Mouse (Mus musculus): ENCODE measurements around the gene 9230102O04Rik. TPM values are rescaled to one million over a fixed set of nuclear protein-coding genes. Genes with fewer than 3 reads are reported as not detected.

The 9230102O04Rik gene
- total RNA-seq (2014; fragmentation: Nextera tagmentation) (not detected in 2 replicates), total RNA-seq (2017) (not detected in 2 replicates)

DNA sequence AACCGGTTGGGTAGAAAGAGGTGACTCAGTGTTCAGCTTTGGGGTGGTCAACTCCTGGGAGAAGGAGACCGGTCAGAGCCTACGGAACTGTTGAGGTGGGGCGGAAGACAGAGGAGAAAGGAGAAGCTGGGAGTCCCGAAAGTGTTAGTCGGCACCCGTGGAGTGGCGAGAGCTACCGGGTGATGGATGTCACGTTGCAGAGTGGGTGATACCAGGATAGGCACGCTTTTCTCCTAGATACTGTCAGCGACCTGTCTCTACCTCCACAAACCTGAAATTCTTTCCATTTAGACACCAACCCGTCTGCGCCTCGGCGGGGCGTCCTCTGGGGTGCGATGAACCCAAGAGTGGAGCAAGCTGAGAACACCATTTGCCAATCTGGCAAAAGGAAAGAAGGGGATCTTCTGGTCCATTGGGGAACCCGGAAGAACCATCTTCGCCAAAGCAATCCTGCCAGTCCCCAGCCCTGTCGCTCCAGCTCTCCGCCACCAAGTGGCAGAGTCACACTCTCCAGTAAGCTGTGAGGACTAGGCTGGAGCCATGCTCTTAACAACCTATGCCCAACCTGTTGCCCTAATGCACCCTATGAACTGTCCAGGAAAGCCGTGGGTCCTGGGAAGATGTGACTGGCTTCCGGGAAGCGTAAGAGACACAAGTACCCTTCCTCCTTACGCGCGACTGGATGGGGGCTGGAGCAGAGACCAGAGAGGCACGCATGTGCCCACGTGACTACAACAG lies at the start of gene 9230102O04Rik:
Gene 9230102O04Rik, minus strand, starts transcription at position 628 of the 738 bp plus-strand sequence.
- peak; percentile 55 for ATAC-seq (replicated peaks; ENCODE audit: poor library complexity, severe bottlenecking)

- no peak for ATAC-seq (replicated peaks; ENCODE audit: poor library complexity, severe bottlenecking)
Observed at GRCm38 (mm10) chr2:9935965-9936364, 46.6 kb upstream of the 9230102O04Rik start.

DNA sequence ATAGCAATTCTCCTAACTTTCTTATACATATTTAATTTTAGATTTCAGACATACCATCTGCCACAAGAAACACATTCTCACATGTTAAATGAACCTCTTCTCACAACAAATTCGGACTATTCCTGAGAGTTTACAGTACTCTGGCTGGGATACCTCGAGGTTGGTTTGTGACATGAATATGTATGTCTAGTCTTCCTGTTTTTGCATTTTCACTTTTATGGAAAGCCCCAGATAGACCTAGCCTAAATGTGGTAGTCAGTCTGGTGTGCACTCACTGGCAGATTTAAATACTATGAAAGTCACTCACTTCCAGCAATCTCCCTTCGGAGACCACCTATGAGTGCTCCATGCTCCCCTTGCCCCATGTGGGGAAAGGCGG lies 37.6 kb upstream of the 9230102O04Rik start:
- no peak for ATAC-seq (replicated peaks; ENCODE audit: poor library complexity, severe bottlenecking)

- ATAC-seq (replicated peaks; ENCODE audit: poor library complexity, severe bottlenecking), result peak; percentile 44
Observed at GRCm38 (mm10) chr2:9926194-9926904, 37.0 kb upstream of the 9230102O04Rik start.

GRCm38 (mm10) chr2:9918691-9919471 lies 29.5 kb upstream of the 9230102O04Rik start:
- ATAC-seq (replicated peaks; ENCODE audit: poor library complexity, severe bottlenecking), result no peak

DNA sequence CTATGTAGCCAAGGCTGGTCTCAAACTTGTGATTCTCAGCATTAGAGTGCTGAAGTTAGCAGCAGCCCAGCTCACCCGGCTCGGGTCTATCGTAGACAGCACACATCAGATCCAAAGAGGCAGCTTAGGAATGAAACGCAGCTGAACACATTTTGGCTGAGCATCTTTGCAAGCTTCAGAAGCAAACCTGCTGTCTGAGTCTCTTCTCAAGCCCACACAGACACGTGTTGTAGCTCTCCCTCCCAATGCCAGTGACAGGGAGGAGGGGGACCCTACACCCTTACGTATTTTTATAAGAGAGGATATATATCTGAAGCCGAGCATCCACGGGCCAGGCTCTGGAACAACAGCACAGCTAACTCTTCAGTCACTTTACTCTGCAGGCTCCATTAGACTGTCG lies 28.3 kb upstream of the 9230102O04Rik start:
- ATAC-seq (replicated peaks; ENCODE audit: poor library complexity, severe bottlenecking), result no peak

DNA sequence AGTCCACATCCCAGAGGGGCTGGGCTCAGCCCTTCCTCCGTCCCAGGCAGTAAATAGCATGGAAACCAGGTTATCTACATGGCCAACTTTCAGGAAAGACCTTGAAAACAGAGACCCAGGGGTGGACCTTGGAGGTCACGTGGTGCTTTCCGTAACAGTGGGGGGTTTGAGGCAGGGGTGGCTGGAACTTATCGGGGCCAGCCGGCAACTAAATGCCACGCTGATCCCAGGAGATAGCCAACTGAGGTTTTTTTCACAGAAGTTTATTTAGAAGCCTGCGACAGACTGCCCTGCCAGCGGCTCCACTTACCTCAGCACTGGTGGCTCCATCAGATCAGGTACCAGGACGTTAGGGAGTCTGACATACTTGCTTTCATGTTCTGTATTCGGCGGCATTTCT lies 16.7 kb upstream of the 9230102O04Rik start:
- 0 out of 2 replicates have a peak, but pooled peaks have one; percentile 7 for ATAC-seq (replicated peaks; ENCODE audit: poor library complexity, severe bottlenecking)

DNA sequence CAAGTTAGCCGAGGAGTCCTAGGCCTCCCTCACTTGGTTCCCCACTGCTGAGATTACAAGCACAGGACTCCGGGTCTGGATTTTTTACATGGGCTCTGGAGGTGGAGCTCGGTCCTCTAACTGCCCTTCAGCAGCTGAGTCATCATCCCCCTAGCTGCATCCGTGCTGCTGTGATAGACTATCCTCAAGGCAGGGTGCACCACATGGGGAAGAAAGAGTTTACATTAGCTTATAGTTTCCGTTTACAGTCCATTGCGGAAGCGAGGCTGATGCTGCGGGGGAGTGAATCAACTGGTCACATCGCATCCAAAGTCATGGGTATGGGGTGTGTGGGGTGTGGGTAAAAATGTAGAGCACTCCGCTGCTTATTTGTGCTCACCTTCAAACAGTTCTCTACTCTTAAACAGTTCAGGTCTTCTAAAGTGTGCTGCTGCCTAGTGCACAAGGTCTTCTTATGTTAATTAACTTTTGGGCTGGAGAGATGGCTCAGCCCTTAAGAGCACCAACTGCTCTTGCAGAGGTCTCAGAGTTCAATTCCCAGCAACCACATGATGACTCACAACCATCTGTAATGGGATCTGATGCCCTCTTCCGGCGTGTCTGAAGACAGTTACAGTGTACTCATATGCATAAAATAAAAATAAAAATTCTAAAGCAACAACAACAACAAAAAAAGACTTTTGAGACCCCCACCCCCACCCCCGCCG lies 14.7 kb upstream of the 9230102O04Rik start:
- no peak; the same call in 1 of the 2 replicates for ATAC-seq (replicated peaks; ENCODE audit: poor library complexity, severe bottlenecking)

- no peak for ATAC-seq (replicated peaks; ENCODE audit: poor library complexity, severe bottlenecking)
Observed at GRCm38 (mm10) chr2:9897846-9898245, 8.5 kb upstream of the 9230102O04Rik start.

DNA sequence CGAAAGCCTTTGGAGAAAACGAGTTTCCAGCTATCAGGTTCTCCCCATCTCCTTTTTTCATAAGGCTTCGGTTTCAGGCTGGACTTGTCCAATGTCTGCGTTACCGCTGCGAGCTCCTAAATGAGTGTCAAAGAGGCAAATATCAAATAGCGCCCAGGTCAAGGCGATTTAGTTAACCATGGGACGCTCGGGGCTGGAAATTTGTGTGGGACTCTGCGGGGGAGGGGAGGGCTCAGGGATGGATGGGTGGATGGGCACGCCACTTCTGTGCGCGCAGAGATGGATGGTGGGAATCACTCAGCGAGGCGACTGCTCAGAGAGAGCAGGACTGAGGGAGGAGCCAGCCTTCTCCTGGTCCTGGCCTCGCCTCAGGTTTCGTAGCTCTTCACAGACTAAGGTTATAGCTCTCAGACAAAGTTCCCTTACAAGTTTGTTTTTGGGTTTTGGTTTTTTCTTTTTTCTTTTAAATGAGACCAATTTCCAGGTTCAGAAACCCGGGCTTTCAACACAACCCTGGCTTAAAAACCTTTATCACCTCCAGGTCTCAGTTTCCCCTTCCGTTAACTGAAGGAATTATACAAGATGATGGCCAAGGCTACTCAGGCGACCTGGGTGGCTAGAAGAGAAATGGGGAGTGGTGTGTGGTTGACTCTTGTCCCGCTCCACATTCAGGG lies 6.9 kb upstream of the 9230102O04Rik start:
- no peak for ATAC-seq (replicated peaks; ENCODE audit: poor library complexity, severe bottlenecking)

- ATAC-seq (replicated peaks; ENCODE audit: poor library complexity, severe bottlenecking), result 0 out of 2 replicates have a peak, but pooled peaks have one; percentile 18
Observed at GRCm38 (mm10) chr2:9894836-9895593, 5.7 kb upstream of the 9230102O04Rik start.

GRCm38 (mm10) chr2:9893272-9893953 lies 4.1 kb upstream of the 9230102O04Rik start:
- no peak for ATAC-seq (replicated peaks; ENCODE audit: poor library complexity, severe bottlenecking)

- ATAC-seq (replicated peaks; ENCODE audit: poor library complexity, severe bottlenecking), result no peak
Observed at GRCm38 (mm10) chr2:9892541-9892940, 3.2 kb upstream of the 9230102O04Rik start.

GRCm38 (mm10) chr2:9890906-9891305 lies 1.6 kb upstream of the 9230102O04Rik start:
- no peak for ATAC-seq (replicated peaks; ENCODE audit: poor library complexity, severe bottlenecking)

DNA sequence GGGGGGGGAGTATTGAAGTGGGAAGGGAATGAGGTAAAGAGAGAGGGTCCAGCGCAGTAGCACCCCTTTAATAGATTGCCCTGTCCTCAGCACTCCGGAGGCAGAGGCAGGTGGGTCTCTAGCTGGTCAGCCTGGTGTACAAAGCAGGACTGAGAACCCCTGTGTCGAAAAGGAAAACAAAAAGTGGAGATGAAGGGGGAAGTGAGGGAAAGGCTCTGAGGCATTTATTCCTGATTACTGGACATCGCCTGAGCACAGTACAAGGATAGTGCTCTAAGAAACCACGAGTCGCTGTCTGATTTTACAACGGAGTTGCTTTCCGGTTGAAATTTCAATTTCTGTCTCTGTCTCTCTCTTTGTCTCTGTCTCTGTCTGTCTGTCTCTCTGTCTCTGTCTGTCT lies 911 bp upstream of the 9230102O04Rik start:
- ATAC-seq (replicated peaks; ENCODE audit: poor library complexity, severe bottlenecking), result no peak

- ATAC-seq (replicated peaks; ENCODE audit: poor library complexity, severe bottlenecking), result no peak
Observed at GRCm38 (mm10) chr2:9889651-9890183, 377 bp upstream of the 9230102O04Rik start, which contains the start of gene Gata3. Gene Gata3 (minus strand): TSS chr2:9890034.

DNA sequence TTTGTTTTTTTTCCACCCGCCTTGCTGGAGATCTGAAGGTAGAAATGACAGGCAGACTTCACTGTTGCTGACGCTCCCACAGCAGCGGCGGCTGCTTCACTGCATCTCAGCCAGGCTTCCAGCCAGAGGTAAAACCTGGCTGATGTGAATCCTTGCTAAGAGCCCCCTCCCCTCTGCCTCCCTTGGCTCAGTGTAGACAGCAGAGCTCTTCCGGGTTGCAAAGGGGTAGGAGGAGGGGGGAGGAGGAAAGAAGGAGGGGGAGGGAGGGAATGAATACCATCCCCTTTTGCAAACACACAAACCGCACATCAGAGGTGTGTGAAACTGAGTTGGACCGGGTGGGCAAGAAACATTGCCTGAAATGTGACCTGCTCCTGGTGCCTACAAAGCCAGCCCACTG lies 1.7 kb downstream of the 9230102O04Rik start:
- no peak for ATAC-seq (replicated peaks; ENCODE audit: poor library complexity, severe bottlenecking)

All from granulocyte monocyte progenitor cell, adult 5-6 weeks (primary cell).